11 mouse cellular contexts compared by ENCODE assay signal in genomic region chr1:75357261-75357660, GRCm38 (mm10). TPM values are rescaled to one million over a fixed set of nuclear protein-coding genes. Genes with fewer than 3 reads are reported as not detected.
DNase-seq lines count a peak whose midpoint lies in the region; ATAC-seq and TF ChIP-seq lines count a peak whose summit lies in the region.
"Had no signal": no experiment of that assay in that cellular context is flagged by ENCODE, and none has a peak within 500 bp of the region (broad histone marks: within the 10 kb centered on the region; RNA-seq: fewer than 3 reads in every experiment).

No protein-coding gene starts in this region.

- H3K27ac ChIP-seq in heart, adult 2 months = peak overlapping the region; percentile 68
- no peak overlapping the region for H3K27ac ChIP-seq in intestine, embryonic 16.5 days (ENCODE audit: low read length)
- H3K27ac ChIP-seq: hindbrain, embryonic 15.5 days; liver, embryonic 14.5 days had no signal

- intact Hi-C loops in heart, adult 2 months (cut with DNase I) = no loop called here
- intact Hi-C loops in heart, postnatal 25 days (cut with DNase I) = no loop called here

- peaks cover 3% of the 10 kb centered on the region for H3K4me1 ChIP-seq in heart, adult 2 months (ENCODE audit: control insufficient read depth, insufficient read depth, low read length)
- H3K4me1 ChIP-seq in intestine, embryonic 16.5 days (ENCODE audit: control insufficient read depth, insufficient read depth, low read length) = peaks cover 12% of the 10 kb centered on the region; the same call in 1 of the 2 replicates

- H3K36me3 ChIP-seq in heart, adult 2 months (ENCODE audit: control insufficient read depth, insufficient read depth, low read length) = no peaks in the 10 kb centered on the region
- no peaks in the 10 kb centered on the region for H3K36me3 ChIP-seq in intestine, embryonic 16.5 days (ENCODE audit: control insufficient read depth, insufficient read depth, low read length)
- H3K36me3 ChIP-seq: hindbrain, embryonic 15.5 days had no signal

- H3K4me3 ChIP-seq in heart, adult 2 months = no peak overlapping the region
- H3K4me3 ChIP-seq in intestine, embryonic 16.5 days (ENCODE audit: low read length) = no peak overlapping the region
- H3K4me3 ChIP-seq: hindbrain, embryonic 15.5 days had no signal

- TF ChIP-seq EP300 in heart, adult 2 months (IDR thresholded peaks at IDR 0.05; ENCODE audit: insufficient read depth, low read depth, low read length) = no peak

- no peak for ATAC-seq in intestine, embryonic 16.5 days

- no peaks in the 10 kb centered on the region for H3K27me3 ChIP-seq in heart, adult 2 months (ENCODE audit: control insufficient read depth, insufficient read depth, low read length)
- H3K27me3 ChIP-seq in intestine, embryonic 16.5 days (replicated peaks; ENCODE audit: control insufficient read depth, insufficient read depth, low read length) = peaks cover 18% of the 10 kb centered on the region; the same call in 1 of the 2 replicates
- H3K27me3 ChIP-seq: CH12.LX had no signal

- no peaks in the 10 kb centered on the region for H3K9me3 ChIP-seq in intestine, embryonic 16.5 days (ENCODE audit: control insufficient read depth, low read length)
- H3K9me3 ChIP-seq: hindbrain, embryonic 15.5 days had no signal

- TF ChIP-seq CTCF in heart, adult 2 months (IDR thresholded peaks at IDR 0.05) = no peak

- peaks cover 2% of the 10 kb centered on the region; the same call in 1 of the 2 replicates for H3K79me2 ChIP-seq in heart, adult 2 months (replicated peaks; ENCODE audit: control insufficient read depth, insufficient read depth, low read length)

- DNase-seq in heart, adult 2 months = peak in 1 of 2 experiments; percentile 36
- no peak for DNase-seq in heart, postnatal 25 days (ENCODE audit: low spot score)
- peak; percentile 61 for DNase-seq in testis, postnatal 10 days (ENCODE audit: low spot score)
- no peak for DNase-seq in testis, postnatal 14 days (ENCODE audit: low spot score)
- DNase-seq in heart, postnatal 4 days = peak; percentile 78
- no peak for DNase-seq in B cell, adult 2 months
- DNase-seq in embryo, embryonic 10 days (ENCODE audit: low spot score) = no peak

- no peak overlapping the region for H3K4me2 ChIP-seq in intestine, embryonic 16.5 days (ENCODE audit: low read depth, low read length)
- H3K4me2 ChIP-seq: hindbrain, embryonic 15.5 days had no signal

- no peak for TF ChIP-seq POLR2A in heart, adult 2 months (IDR thresholded peaks at IDR 0.05; ENCODE audit: insufficient read depth, low read depth, low read length)

- H3K9ac ChIP-seq in heart, adult 2 months (ENCODE audit: low read depth, low read length) = peak overlapping the region; percentile 25; the same call in 1 of the 2 replicates
- no peak overlapping the region for H3K9ac ChIP-seq in intestine, embryonic 16.5 days (ENCODE audit: low read depth, low read length)
- H3K9ac ChIP-seq: hindbrain, embryonic 15.5 days; liver, embryonic 14.5 days had no signal

- WGBS in heart, adult 2 months = 34% methylated on average over 7 of the region's 7 CpGs
- 73% methylated on average over 7 of the region's 7 CpGs for WGBS in intestine, embryonic 16.5 days

RNA-seq across cellular contexts. Expression of gene Des, which starts 2.9 kb away (rescaled TPM):
- 1,000 to 10,000 TPM; 1,224 to 1,521 TPM for total RNA-seq in heart, adult 2 months (2021)
- polyA plus RNA-seq in heart, adult 2 months (2012; rRNA removed) = 719 and 781 TPM in 2 replicates
- total RNA-seq in heart, postnatal 25 days (2021) = 1,000 to 10,000 TPM; 1,261 to 1,294 TPM
- 100 to 1,000 TPM; 742 to 747 TPM for total RNA-seq in heart, postnatal 4 days (2021)
- 149 and 159 TPM in 2 replicates for polyA plus RNA-seq in intestine, embryonic 16.5 days (2015; fragmentation: Nextera tagmentation; extraction: Ambion mirVana)

RNA-seq across cellular contexts. Expression of gene Speg, which starts 17.8 kb away (rescaled TPM):
- 100 to 1,000 TPM; 131 to 135 TPM for total RNA-seq in heart, adult 2 months (2021)
- polyA plus RNA-seq in heart, adult 2 months (2012; rRNA removed) = 94.0 and 109 TPM in 2 replicates
- 100 to 1,000 TPM; 141 to 144 TPM for total RNA-seq in heart, postnatal 25 days (2021)
- 100 to 1,000 TPM; 121 to 123 TPM for total RNA-seq in heart, postnatal 4 days (2021)
- polyA plus RNA-seq in intestine, embryonic 16.5 days (2015; fragmentation: Nextera tagmentation; extraction: Ambion mirVana) = 33.5 and 35.2 TPM in 2 replicates

RNA-seq across cellular contexts. Expression of gene Dnpep, which starts 39.5 kb away (rescaled TPM):
- 10 to 100 TPM; 70.3 to 84.6 TPM for total RNA-seq in heart, adult 2 months (2021)
- polyA plus RNA-seq in heart, adult 2 months (2012; rRNA removed) = 123 and 136 TPM in 2 replicates
- 10 to 100 TPM; 81.8 to 82.7 TPM for total RNA-seq in heart, postnatal 25 days (2021)
- 10 to 100 TPM; 89.5 to 89.8 TPM for total RNA-seq in heart, postnatal 4 days (2021)
- 159 and 160 TPM in 2 replicates for polyA plus RNA-seq in intestine, embryonic 16.5 days (2015; fragmentation: Nextera tagmentation; extraction: Ambion mirVana)

Comparison
In these comparisons a context has a peak if more than half of its experiments do, and no peak if none do; other contexts are left out.
1. DNase-seq: peak in testis, postnatal 10 days (single experiment) and heart, postnatal 4 days (single experiment); none in heart, postnatal 25 days (single experiment), testis, postnatal 14 days (single experiment), B cell, adult 2 months (0 of 2) and embryo, embryonic 10 days (single experiment).